Mouse (Mus musculus): ENCODE results near the gene Hkdc1. TPM values are rescaled to one million over a fixed set of nuclear protein-coding genes. Genes with fewer than 3 reads are reported as not detected.

Gene Hkdc1
- total and polyA plus RNA-seq, 2 experiments: 0.18 TPM; not detected in 1

- Histone ChIP-seq H3K36me3 (ENCODE audit: control insufficient read depth, insufficient read depth, low read length) (peaks cover 16% of the 10 kb centered on the region), H3K27ac (replicated peaks; ENCODE audit: insufficient read depth, low read depth, low read length) (peak within 1 kb of the TSS; percentile 89), H3K27me3 (ENCODE audit: control insufficient read depth, insufficient read depth, low read length) (no peaks in the 10 kb centered on the region), H3K4me1 (ENCODE audit: control insufficient read depth, insufficient read depth, low read length) (peaks cover 6% of the 10 kb centered on the region; the same call in 1 of the 2 replicates), H3K9ac (ENCODE audit: low read depth, low read length) (peak within 1 kb of the TSS; percentile 95), H3K4me3 (ENCODE audit: insufficient read depth, low read depth, low read length) (peak within 1 kb of the TSS; percentile 99), H3K79me2 (ENCODE audit: control insufficient read depth, insufficient read depth, low read length) (peaks cover 6% of the 10 kb centered on the region; the same call in 1 of the 2 replicates)
- peak; percentile 91 for DNase-seq (ENCODE audit: extremely low read depth, low read depth, low spot score)
- under 1% methylated on average over 69 of the region's 73 CpGs for WGBS
- TF ChIP-seq POLR2A (IDR thresholded peaks at IDR 0.05; ENCODE audit: extremely low read depth, insufficient read depth, low read length) (0 out of 2 replicates have a peak, but pooled peaks have one; percentile 21), CTCF (IDR thresholded peaks at IDR 0.05; ENCODE audit: low read depth, low read length) (no peak)
Observed at GRCm38 (mm10) chr10:62449364-62450279, 27.3 kb upstream of the Hkdc1 start, which contains the start of the genes 4930507D05Rik and Supv3l1. 4930507D05Rik (plus strand) TSS chr10:62449489. Supv3l1 (minus strand) TSS chr10:62449738.

DNA sequence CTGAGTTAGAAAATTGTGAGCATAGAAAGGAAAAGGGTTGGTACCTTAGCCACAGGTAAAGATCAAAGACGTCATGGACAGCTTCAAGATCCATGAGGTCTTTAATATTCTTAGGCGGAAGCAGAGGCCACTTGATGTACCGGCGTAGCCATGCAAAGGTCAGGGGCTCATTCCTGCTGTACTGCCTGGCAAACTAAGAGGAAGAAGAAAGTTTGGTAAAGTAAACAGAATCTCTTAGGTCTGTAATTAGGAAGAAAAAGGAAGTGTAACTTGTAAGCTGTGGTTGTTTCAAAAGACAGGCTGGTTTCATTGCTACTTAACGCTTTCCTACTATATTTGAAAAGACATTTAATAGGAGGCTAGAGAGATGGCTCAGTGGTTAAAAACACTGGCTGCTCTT, 8.1 kb upstream of the Hkdc1 start:
- H3K9ac ChIP-seq (ENCODE audit: low read depth, low read length): no peak overlapping the region
- 92% methylated on average over 5 of the region's 5 CpGs for WGBS
- no peak overlapping the region for H3K4me3 ChIP-seq (ENCODE audit: insufficient read depth, low read depth, low read length)
- no peaks in the 10 kb centered on the region for H3K79me2 ChIP-seq (ENCODE audit: control insufficient read depth, insufficient read depth, low read length)
- TF ChIP-seq POLR2A (IDR thresholded peaks at IDR 0.05; ENCODE audit: extremely low read depth, insufficient read depth, low read length) (no peak), CTCF (IDR thresholded peaks at IDR 0.05; ENCODE audit: low read depth, low read length) (no peak)
- H3K27ac ChIP-seq (replicated peaks; ENCODE audit: insufficient read depth, low read depth, low read length): no peak overlapping the region
- H3K27me3 ChIP-seq (ENCODE audit: control insufficient read depth, insufficient read depth, low read length): no peaks in the 10 kb centered on the region
- DNase-seq (ENCODE audit: extremely low read depth, low read depth, low spot score): no peak
- H3K36me3 ChIP-seq (ENCODE audit: control insufficient read depth, insufficient read depth, low read length): peaks cover 46% of the 10 kb centered on the region
- H3K4me1 ChIP-seq (ENCODE audit: control insufficient read depth, insufficient read depth, low read length): no peaks in the 10 kb centered on the region

GRCm38 (mm10) chr10:62425081-62425871, 3.0 kb upstream of the Hkdc1 start:
- TF ChIP-seq CTCF (IDR thresholded peaks at IDR 0.05; ENCODE audit: low read depth, low read length): no peak
- no peak for TF ChIP-seq POLR2A (IDR thresholded peaks at IDR 0.05; ENCODE audit: extremely low read depth, insufficient read depth, low read length)
- 42% methylated on average over 9 of the region's 9 CpGs for WGBS
- H3K27ac ChIP-seq (replicated peaks; ENCODE audit: insufficient read depth, low read depth, low read length): no peak overlapping the region
- H3K9ac ChIP-seq (ENCODE audit: low read depth, low read length): no peak overlapping the region
- no peaks in the 10 kb centered on the region for H3K79me2 ChIP-seq (ENCODE audit: control insufficient read depth, insufficient read depth, low read length)
- no peak overlapping the region for H3K4me3 ChIP-seq (ENCODE audit: insufficient read depth, low read depth, low read length)
- no peaks in the 10 kb centered on the region for H3K4me1 ChIP-seq (ENCODE audit: control insufficient read depth, insufficient read depth, low read length)
- DNase-seq (ENCODE audit: extremely low read depth, low read depth, low spot score): no peak
- no peaks in the 10 kb centered on the region for H3K27me3 ChIP-seq (ENCODE audit: control insufficient read depth, insufficient read depth, low read length)
- H3K36me3 ChIP-seq (ENCODE audit: control insufficient read depth, insufficient read depth, low read length): peaks cover 14% of the 10 kb centered on the region

GRCm38 (mm10) chr10:62421127-62421526, 1.2 kb downstream of the Hkdc1 start:
- DNase-seq (ENCODE audit: extremely low read depth, low read depth, low spot score): no peak
- H3K4me1 ChIP-seq (ENCODE audit: control insufficient read depth, insufficient read depth, low read length): no peaks in the 10 kb centered on the region
- H3K9ac ChIP-seq (ENCODE audit: low read depth, low read length): no peak overlapping the region
- H3K4me3 ChIP-seq (ENCODE audit: insufficient read depth, low read depth, low read length): no peak overlapping the region
- H3K79me2 ChIP-seq (ENCODE audit: control insufficient read depth, insufficient read depth, low read length): no peaks in the 10 kb centered on the region
- TF ChIP-seq POLR2A (IDR thresholded peaks at IDR 0.05; ENCODE audit: extremely low read depth, insufficient read depth, low read length) (no peak), CTCF (IDR thresholded peaks at IDR 0.05; ENCODE audit: low read depth, low read length) (no peak)
- no peaks in the 10 kb centered on the region for H3K27me3 ChIP-seq (ENCODE audit: control insufficient read depth, insufficient read depth, low read length)
- H3K27ac ChIP-seq (replicated peaks; ENCODE audit: insufficient read depth, low read depth, low read length): no peak overlapping the region
- no peaks in the 10 kb centered on the region for H3K36me3 ChIP-seq (ENCODE audit: control insufficient read depth, insufficient read depth, low read length)
- 73% methylated on average over 3 of the region's 3 CpGs for WGBS

DNA sequence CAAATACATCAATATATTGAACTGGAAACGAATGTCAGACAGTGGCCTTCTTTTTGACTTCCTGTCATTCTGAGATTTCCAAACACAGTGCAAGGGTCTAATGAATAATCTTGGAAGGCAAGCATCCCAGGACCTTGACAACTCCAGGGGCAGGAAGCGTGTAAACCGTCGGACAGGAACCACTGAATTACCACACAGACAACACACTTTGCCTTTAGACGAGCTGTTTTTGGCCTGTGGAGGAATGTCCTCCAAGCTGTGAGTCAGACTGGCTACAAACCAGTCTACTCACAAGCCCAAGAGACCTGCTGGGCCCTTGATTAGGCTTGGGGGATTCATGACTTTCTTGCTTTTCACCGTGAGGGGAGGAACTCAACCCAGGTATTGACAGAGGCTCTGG, 1.9 kb downstream of the Hkdc1 start:
- Histone ChIP-seq H3K79me2 (ENCODE audit: control insufficient read depth, insufficient read depth, low read length) (no peaks in the 10 kb centered on the region), H3K4me3 (ENCODE audit: insufficient read depth, low read depth, low read length) (no peak overlapping the region), H3K27me3 (ENCODE audit: control insufficient read depth, insufficient read depth, low read length) (no peaks in the 10 kb centered on the region), H3K36me3 (ENCODE audit: control insufficient read depth, insufficient read depth, low read length) (no peaks in the 10 kb centered on the region), H3K27ac (replicated peaks; ENCODE audit: insufficient read depth, low read depth, low read length) (no peak overlapping the region), H3K9ac (ENCODE audit: low read depth, low read length) (no peak overlapping the region), H3K4me1 (ENCODE audit: control insufficient read depth, insufficient read depth, low read length) (no peaks in the 10 kb centered on the region)
- 41% methylated on average over 6 of the region's 6 CpGs for WGBS
- no peak for TF ChIP-seq POLR2A (IDR thresholded peaks at IDR 0.05; ENCODE audit: extremely low read depth, insufficient read depth, low read length)
- TF ChIP-seq CTCF (IDR thresholded peaks at IDR 0.05; ENCODE audit: low read depth, low read length): no peak
- no peak for DNase-seq (ENCODE audit: extremely low read depth, low read depth, low spot score)
